Mouse (Mus musculus): ENCODE data around the gene Rap1gap.

DNA sequence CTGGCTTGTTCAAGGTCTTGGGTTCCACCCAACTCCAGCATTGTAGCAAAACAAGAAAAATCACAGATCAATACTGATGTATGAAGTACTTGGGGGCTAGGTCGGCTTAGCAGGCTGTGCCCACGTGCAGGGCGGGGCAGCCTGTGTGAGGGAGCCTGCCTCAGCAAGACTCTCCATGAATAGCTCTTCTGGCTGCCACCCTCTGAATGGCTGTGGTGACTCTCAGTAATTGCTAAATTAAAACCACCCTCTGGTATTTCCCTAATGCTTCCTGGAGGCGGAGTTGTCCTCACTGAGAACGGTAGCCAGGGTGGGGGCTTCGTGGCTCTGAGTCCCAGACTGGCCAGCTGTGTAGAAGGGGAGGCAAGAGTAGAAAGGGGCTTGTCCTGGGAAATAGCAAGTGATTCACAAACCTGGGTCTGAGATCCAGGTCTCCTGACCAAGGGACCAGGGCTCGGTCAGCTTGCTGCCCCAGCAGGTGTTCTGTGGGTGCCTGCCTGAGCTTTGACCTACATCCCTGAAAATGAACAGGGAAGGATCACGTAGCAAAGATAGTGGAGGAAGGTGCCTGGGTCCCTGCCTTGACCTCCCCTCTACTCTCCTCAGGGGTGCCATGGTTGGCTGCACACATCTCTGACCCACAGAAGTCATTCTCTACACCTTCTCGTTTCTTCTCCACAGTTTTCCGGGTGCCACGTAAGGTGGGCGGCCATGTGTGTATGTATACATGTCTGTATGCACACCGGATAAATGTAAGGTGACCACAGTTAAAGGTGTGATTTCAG lies 12.4 kb downstream of the Rap1gap start:
- TF ChIP-seq CTCF (IDR thresholded peaks at IDR 0.05; ENCODE audit: borderline replicate concordance, extremely low read depth, insufficient read depth, insufficient read length) (no peak), POLR2A (IDR thresholded peaks at IDR 0.05; ENCODE audit: borderline replicate concordance, extremely low read depth, insufficient read depth, insufficient read length, poor library complexity, severe bottlenecking) (no peak)
